In genomic region chr6:70956936-70957335, GRCm38 (mm10) we compare ENCODE assay signal across 9 mouse cellular contexts. TPM values are rescaled to one million over a fixed set of nuclear protein-coding genes. Genes with fewer than 3 reads are reported as not detected.
DNase-seq lines count a peak whose midpoint lies in the region; ATAC-seq lines count a peak whose summit lies in the region.
"Had no signal": no experiment of that assay in that cellular context is flagged by ENCODE, and none has a peak within 500 bp of the region (broad histone marks: within the 10 kb centered on the region; RNA-seq: fewer than 3 reads in every experiment).

No protein-coding gene starts in this region.

- DNase-seq in gastrocnemius, postnatal 10 days, result peak; percentile 7
- no peak for DNase-seq in gastrocnemius, postnatal 36 days
- peak; percentile 35 for DNase-seq in neural tube, embryonic 11.5 days (ENCODE audit: low spot score)
- no peak for DNase-seq in neural tube, embryonic 10.5 days (ENCODE audit: extremely low spot score, low spot score)
- DNase-seq in frontal cortex, postnatal 25 days (ENCODE audit: low spot score in 2 of 2), result no peak
- no peak for DNase-seq in adrenal gland, postnatal 25 days

- intact Hi-C loops in gastrocnemius, postnatal 36 days (cut with DNase I), result loop anchor here (10.0 kb wide), 1 partner anchor 168 kb away; no protein-coding TSS in a partner anchor

- no peak for ATAC-seq in neural tube, embryonic 11.5 days (ENCODE audit: insufficient read depth, low FRiP score, low TSS enrichment)
- ATAC-seq in hindbrain, embryonic 16.5 days, result peak; percentile 46; the same call in 1 of the 2 replicates
- ATAC-seq in neural tube, embryonic 12.5 days (ENCODE audit: low FRiP score, low read depth), result no peak

- peak overlapping the region; percentile 39 for H3K4me3 ChIP-seq in neural tube, embryonic 11.5 days (ENCODE audit: low read depth, low read length)
- H3K4me3 ChIP-seq in hindbrain, embryonic 16.5 days (ENCODE audit: low read length), result peak overlapping the region; percentile 46
- peak overlapping the region; percentile 38 for H3K4me3 ChIP-seq in neural tube, embryonic 12.5 days

- no peaks in the 10 kb centered on the region for H3K36me3 ChIP-seq in neural tube, embryonic 11.5 days (ENCODE audit: control insufficient read depth, insufficient read depth, low read length)
- no peaks in the 10 kb centered on the region for H3K36me3 ChIP-seq in hindbrain, embryonic 16.5 days (ENCODE audit: control insufficient read depth, insufficient read depth, low read length)
- H3K36me3 ChIP-seq in neural tube, embryonic 12.5 days, result no peaks in the 10 kb centered on the region

- no peaks in the 10 kb centered on the region for H3K9me3 ChIP-seq in neural tube, embryonic 11.5 days (ENCODE audit: control insufficient read depth, low read length)
- no peaks in the 10 kb centered on the region for H3K9me3 ChIP-seq in hindbrain, embryonic 16.5 days (ENCODE audit: control insufficient read depth, low read length)
- no peaks in the 10 kb centered on the region for H3K9me3 ChIP-seq in neural tube, embryonic 12.5 days

- H3K4me1 ChIP-seq in neural tube, embryonic 11.5 days (ENCODE audit: control insufficient read depth, insufficient read depth, low read length), result no peaks in the 10 kb centered on the region
- H3K4me1 ChIP-seq in hindbrain, embryonic 16.5 days (ENCODE audit: control insufficient read depth, insufficient read depth, low read depth, low read length), result peaks cover 10% of the 10 kb centered on the region
- peaks cover 13% of the 10 kb centered on the region for H3K4me1 ChIP-seq in neural tube, embryonic 12.5 days

- WGBS in neural tube, embryonic 11.5 days, result under 1% methylated on average over 34 of the region's 34 CpGs
- WGBS in hindbrain, embryonic 16.5 days, result 1% methylated on average over 33 of the region's 34 CpGs
- WGBS in neural tube, embryonic 12.5 days, result under 1% methylated on average over 34 of the region's 34 CpGs

- H3K27me3 ChIP-seq in neural tube, embryonic 11.5 days (ENCODE audit: control insufficient read depth, insufficient read depth, low read length), result peaks cover 45% of the 10 kb centered on the region
- H3K27me3 ChIP-seq in hindbrain, embryonic 16.5 days (replicated peaks; ENCODE audit: control insufficient read depth, insufficient read depth, low read length), result peaks cover 42% of the 10 kb centered on the region
- peaks cover 65% of the 10 kb centered on the region for H3K27me3 ChIP-seq in neural tube, embryonic 12.5 days (replicated peaks)

- H3K9ac ChIP-seq in neural tube, embryonic 11.5 days (ENCODE audit: low read length), result no peak overlapping the region
- H3K9ac ChIP-seq in hindbrain, embryonic 16.5 days (ENCODE audit: low read depth, low read length), result peak overlapping the region; percentile 55
- H3K9ac ChIP-seq in neural tube, embryonic 12.5 days, result peak overlapping the region; percentile 26; the same call in 1 of the 2 replicates

- H3K4me2 ChIP-seq in neural tube, embryonic 11.5 days (ENCODE audit: low read depth), result peak overlapping the region; percentile 81
- H3K4me2 ChIP-seq in hindbrain, embryonic 16.5 days (ENCODE audit: low read length), result peak overlapping the region; percentile 93
- peak overlapping the region; percentile 86 for H3K4me2 ChIP-seq in neural tube, embryonic 12.5 days (replicated peaks)

- H3K27ac ChIP-seq in neural tube, embryonic 11.5 days (ENCODE audit: low read depth, low read length), result no peak overlapping the region
- H3K27ac ChIP-seq in hindbrain, embryonic 16.5 days (ENCODE audit: low read depth, low read length), result no peak overlapping the region
- H3K27ac ChIP-seq in neural tube, embryonic 12.5 days, result no peak overlapping the region

RNA-seq across cellular contexts. Expression of gene Foxi3, which starts 0.6 kb away (rescaled TPM):
- not detected for total RNA-seq in gastrocnemius, postnatal 10 days (2021)
- not detected for total RNA-seq in gastrocnemius, postnatal 36 days (2021)
- not detected in 2 replicates for polyA plus RNA-seq in neural tube, embryonic 11.5 days (2014; fragmentation: Nextera tagmentation; extraction: Ambion mirVana)
- polyA plus RNA-seq in hindbrain, embryonic 16.5 days (2015; fragmentation: Nextera tagmentation; extraction: Ambion mirVana), result not detected in 2 replicates
- polyA plus RNA-seq in neural tube, embryonic 12.5 days (2016; fragmentation: Nextera tagmentation; extraction: Ambion mirVana), result not detected in 2 replicates
- not detected in 2 replicates for total RNA-seq in adrenal gland, postnatal 25 days (2021)
- polyA plus RNA-seq: frontal cortex, adult 2 months had no signal

RNA-seq across cellular contexts. Expression of gene Tex37, which starts 38.2 kb away (rescaled TPM):
- total RNA-seq in gastrocnemius, postnatal 10 days (2021), result not detected
- total RNA-seq in gastrocnemius, postnatal 36 days (2021), result not detected
- polyA plus RNA-seq in neural tube, embryonic 11.5 days (2014; fragmentation: Nextera tagmentation; extraction: Ambion mirVana), result not detected in 2 replicates
- polyA plus RNA-seq in hindbrain, embryonic 16.5 days (2015; fragmentation: Nextera tagmentation; extraction: Ambion mirVana), result not detected in 2 replicates
- not detected in 2 replicates for polyA plus RNA-seq in neural tube, embryonic 12.5 days (2016; fragmentation: Nextera tagmentation; extraction: Ambion mirVana)
- total RNA-seq in adrenal gland, postnatal 25 days (2021), result not detected in 2 replicates
- polyA plus RNA-seq: frontal cortex, adult 2 months had no signal

Comparison
In these comparisons a context has a peak if more than half of its experiments do, and no peak if none do; other contexts are left out.
1. DNase-seq: peak in gastrocnemius, postnatal 10 days (single experiment) and neural tube, embryonic 11.5 days (single experiment); none in gastrocnemius, postnatal 36 days (0 of 2), neural tube, embryonic 10.5 days (single experiment), frontal cortex, postnatal 25 days (0 of 2) and adrenal gland, postnatal 25 days (single experiment).
2. Peak in every context shown above with its lines, with median percentiles within 50 percentile points of each other: H3K4me2 ChIP-seq and H3K4me3 ChIP-seq.